Mouse (Mus musculus) G1E (cell line): ENCODE results near the gene Izumo2. TPM values are rescaled to one million over a fixed set of nuclear protein-coding genes. Genes with fewer than 3 reads are reported as not detected.
"Not testable (repeated sequence)": the region's sequence is repeated elsewhere in the genome, so short reads cannot be mapped to it uniquely, and the experiment has no call there.

Source experiments
- ATAC-seq: 2 replicates; pipeline ENCODE4 v1.8.0; 2016; ENCODE audit warnings: mild to moderate bottlenecking; ENCODE audit not compliant: insufficient number of reproducible peaks, poor library complexity, low FRiP score, severe bottlenecking; ENCODE audit errors: extremely low read depth
- DNase-seq: peaks from one replicate; pipeline ENCODE4 v3.0.0; 2012; ENCODE audit warnings: low spot score
- H3K27me3 ChIP-seq: 2 replicates; pipeline ENCODE4 v1.6.1; 2012; ENCODE audit warnings: mild to moderate bottlenecking, low read length, inconsistent platforms; ENCODE audit not compliant: insufficient read depth
- H3K36me3 ChIP-seq: replicated peaks from 2 replicates; pipeline ENCODE3; 2012; ENCODE audit warnings: mild to moderate bottlenecking, inconsistent platforms
- H3K4me1 ChIP-seq: 2 replicates; pipeline ENCODE4 v1.6.1; 2012; ENCODE audit warnings: low read depth, low read length, inconsistent platforms, mixed read lengths; ENCODE audit not compliant: insufficient read depth
- H3K4me3 ChIP-seq: 2 replicates; pipeline ENCODE4 v1.5.1; 2012; ENCODE audit warnings: low read depth, mild to moderate bottlenecking, inconsistent platforms, low read length, moderate library complexity, mixed read lengths
- H3K9me3 ChIP-seq: replicated peaks from 2 replicates; pipeline ENCODE4 v1.6.1; 2012; ENCODE audit warnings: inconsistent platforms
- CTCF ChIP-seq: IDR thresholded peaks from 2 replicates; pipeline ENCODE4 v1.5.1; 2012; ENCODE audit warnings: low read depth, low read length, inconsistent platforms, mixed read lengths
- GATA1 ChIP-seq: IDR thresholded peaks from 2 replicates; pipeline ENCODE4 v1.6.1; 2012; ENCODE audit warnings: borderline replicate concordance, low read length, inconsistent platforms, mixed read lengths
- GATA2 ChIP-seq: IDR thresholded peaks from 2 replicates; pipeline ENCODE4 v1.6.1; 2012; ENCODE audit warnings: low read depth, low read length, inconsistent platforms, borderline replicate concordance
- POLR2AphosphoS5 ChIP-seq: IDR thresholded peaks from 2 replicates; pipeline ENCODE4 v1.6.1; 2012; ENCODE audit warnings: low read depth, low read length, inconsistent platforms; ENCODE audit not compliant: insufficient replicate concordance
- TAL1 ChIP-seq: conservative IDR thresholded peaks from 2 replicates; pipeline ENCODE4 v1.6.1; 2012; ENCODE audit warnings: low read depth, low read length, inconsistent platforms, mixed read lengths
- polyA plus RNA-seq: library from polyadenylated mRNA; stranded (reverse); fragments of >175 nt; gene quantifications from 2 replicates; pipeline ENCODE4 v1.2.3, GENCODE M21; 2012
- total RNA-seq, 2 experiments: library from RNA; stranded (forward) in 1 of 2; stranded (reverse) in 1 of 2; fragments of 200-1000 nt in 1 of 2; fragments of >200 nt in 1 of 2; fragmentation: Nextera tagmentation in 1 of 2; gene quantifications; 2 replicates each; pipeline ENCODE4 v1.2.3; 2014 to 2017

Gene Izumo2
- total and polyA plus RNA-seq, 3 experiments: not detected

DNA sequence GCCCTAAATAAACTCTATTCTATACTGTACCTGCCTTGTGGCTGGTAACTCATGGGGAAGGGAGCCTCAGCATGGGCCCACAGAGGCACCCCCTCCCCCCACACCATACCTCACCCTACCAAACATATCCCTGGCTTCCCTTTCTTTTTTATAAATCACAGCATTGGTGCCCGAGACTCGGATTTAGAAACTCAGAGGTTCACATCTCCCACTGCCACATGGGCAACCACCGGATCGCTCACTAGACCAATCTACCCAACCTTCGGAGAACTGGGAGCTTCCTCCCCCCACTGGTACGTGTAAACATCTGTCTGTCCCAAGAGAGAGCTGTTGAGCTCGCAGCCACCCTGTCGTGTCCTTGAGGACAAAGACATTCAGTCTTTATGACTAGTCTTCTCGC, 35.7 kb downstream of the Izumo2 start:
- peaks cover 21% of the 10 kb centered on the region for H3K4me1 ChIP-seq
- ATAC-seq: no peak

DNA sequence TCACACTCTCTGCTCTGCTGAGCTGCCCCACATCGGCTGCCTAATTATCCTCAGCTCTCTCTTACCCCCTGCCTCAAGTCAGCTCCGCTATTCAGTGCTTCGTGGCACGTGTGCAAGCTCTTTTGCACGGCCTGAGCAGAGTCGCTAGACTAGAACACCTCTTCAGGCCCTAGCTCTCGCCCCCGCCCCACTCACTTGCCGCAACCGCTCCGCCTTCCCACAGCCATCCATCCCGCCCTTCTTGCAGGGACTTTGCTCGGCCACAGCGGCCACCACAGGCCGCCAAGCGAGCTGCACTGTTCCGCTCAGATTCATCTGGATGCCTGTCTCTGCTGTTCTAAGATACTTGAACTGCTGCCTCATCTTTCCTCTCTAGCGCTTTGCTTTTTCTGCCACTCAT, 36.5 kb downstream of the Izumo2 start:
- peak overlapping the region; percentile 14; the same call in 1 of the 2 replicates for H3K4me3 ChIP-seq
- TF ChIP-seq POLR2AphosphoS5 (no peak), GATA2 (no peak), GATA1 (no peak), CTCF (no peak), TAL1 (no peak)
- no peaks in the 10 kb centered on the region for H3K27me3 ChIP-seq
- peak; percentile 25 for DNase-seq
- peaks cover 27% of the 10 kb centered on the region for H3K4me1 ChIP-seq
- H3K9me3 ChIP-seq: peaks cover 2% of the 10 kb centered on the region; the same call in 1 of the 2 replicates
- ATAC-seq: no peak
- H3K36me3 ChIP-seq: peaks cover 16% of the 10 kb centered on the region

More for the DNA sequence above, 35.7 kb downstream of the Izumo2 start:
- peaks cover 2% of the 10 kb centered on the region; the same call in 1 of the 2 replicates for H3K9me3 ChIP-seq
- H3K27me3 ChIP-seq: no peaks in the 10 kb centered on the region
- H3K4me3 ChIP-seq: no peak overlapping the region
- no peak for TF ChIP-seq GATA1
- no peak for TF ChIP-seq TAL1
- TF ChIP-seq CTCF: no peak
- no peak for TF ChIP-seq GATA2
- TF ChIP-seq POLR2AphosphoS5: no peak
- H3K36me3 ChIP-seq: peaks cover 23% of the 10 kb centered on the region
- no peak for DNase-seq

DNA sequence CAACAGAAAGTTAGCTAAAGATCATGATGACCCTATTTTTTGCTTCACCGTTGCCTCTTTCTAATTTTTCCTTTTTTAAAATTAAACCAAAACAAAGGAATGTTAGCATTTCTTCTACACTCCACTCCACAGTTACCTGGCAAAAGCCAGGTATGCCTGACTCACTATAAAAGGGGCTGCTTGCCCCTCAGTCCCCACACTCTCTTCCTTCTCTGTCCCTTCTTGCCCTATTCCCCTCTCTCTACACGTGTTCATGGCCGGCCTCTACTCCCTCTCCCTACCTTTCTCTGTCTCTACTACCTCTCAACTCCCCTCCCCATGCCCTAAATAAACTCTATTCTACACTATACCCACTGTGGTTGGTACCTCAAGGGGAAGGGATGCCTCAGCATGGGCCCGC, 38.6 kb downstream of the Izumo2 start:
- Histone ChIP-seq H3K36me3 (peaks cover 12% of the 10 kb centered on the region), H3K4me3 (peak overlapping the region; percentile 74), H3K9me3 (no peaks in the 10 kb centered on the region), H3K27me3 (no peaks in the 10 kb centered on the region), H3K4me1 (peaks cover 31% of the 10 kb centered on the region)
- no peak for TF ChIP-seq GATA1
- no peak for TF ChIP-seq TAL1
- no peak for TF ChIP-seq CTCF
- TF ChIP-seq POLR2AphosphoS5: no peak
- no peak for TF ChIP-seq GATA2
- ATAC-seq (no peak), DNase-seq (no peak)

DNA sequence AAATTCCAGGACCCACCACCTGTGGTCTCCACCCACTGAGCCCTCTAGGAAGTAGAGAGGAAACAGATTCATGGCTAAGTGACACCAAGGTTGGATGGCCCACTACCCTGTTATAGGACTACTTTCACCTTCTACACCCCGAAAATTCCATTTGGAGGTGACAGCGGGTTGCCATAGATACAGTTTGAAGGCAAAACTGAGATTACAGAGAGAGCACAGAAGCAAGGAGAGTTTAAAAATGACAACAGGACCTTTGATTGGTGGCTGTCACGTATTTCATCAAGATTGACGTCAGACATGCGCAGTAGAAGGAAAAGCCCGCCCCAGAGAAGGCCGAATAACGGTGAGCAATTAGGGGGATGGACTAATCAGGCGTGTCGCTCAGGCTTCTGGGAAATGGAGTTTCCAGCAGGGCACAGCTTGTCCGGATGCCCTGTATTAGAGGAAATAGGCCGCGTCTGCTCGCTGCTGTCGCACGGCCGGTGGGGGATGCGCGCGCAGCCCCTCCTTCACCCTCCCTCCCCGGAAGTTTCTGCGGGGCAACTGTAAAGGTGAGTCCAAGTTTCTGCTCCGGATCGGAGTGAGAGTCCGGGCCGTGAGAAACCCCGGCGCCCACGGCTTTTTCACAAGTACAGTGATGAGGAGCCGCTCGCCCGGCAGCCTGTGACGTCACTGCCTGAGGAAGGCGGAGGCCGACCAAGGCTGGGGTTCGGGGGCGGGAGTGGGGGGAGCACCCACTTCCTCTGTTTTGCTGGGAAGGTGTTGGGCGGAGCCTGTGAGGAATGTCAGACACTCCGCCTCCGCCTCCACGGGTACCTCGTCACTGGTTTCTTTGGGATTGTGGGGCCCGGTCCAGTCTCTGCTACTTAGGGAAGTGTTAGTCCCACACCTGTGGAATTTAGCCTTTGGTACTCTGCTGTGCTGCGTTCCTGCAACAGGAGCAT, 39.8 kb downstream of the Izumo2 start, which contains the start of gene Vrk3:
Vrk3 (plus strand) TSS at position 313 of the 944 bp plus-strand sequence.
- no peaks in the 10 kb centered on the region for H3K9me3 ChIP-seq
- TF ChIP-seq GATA1 (no peak), TAL1 (no peak), GATA2 (no peak), POLR2AphosphoS5 (no peak)
- H3K4me3 ChIP-seq: peak within 1 kb of the TSS; percentile 74
- no peaks in the 10 kb centered on the region for H3K27me3 ChIP-seq
- peaks cover 24% of the 10 kb centered on the region for H3K36me3 ChIP-seq
- DNase-seq: peak; percentile 94
- peak; percentile 95 for ATAC-seq
- peaks cover 31% of the 10 kb centered on the region for H3K4me1 ChIP-seq

DNA sequence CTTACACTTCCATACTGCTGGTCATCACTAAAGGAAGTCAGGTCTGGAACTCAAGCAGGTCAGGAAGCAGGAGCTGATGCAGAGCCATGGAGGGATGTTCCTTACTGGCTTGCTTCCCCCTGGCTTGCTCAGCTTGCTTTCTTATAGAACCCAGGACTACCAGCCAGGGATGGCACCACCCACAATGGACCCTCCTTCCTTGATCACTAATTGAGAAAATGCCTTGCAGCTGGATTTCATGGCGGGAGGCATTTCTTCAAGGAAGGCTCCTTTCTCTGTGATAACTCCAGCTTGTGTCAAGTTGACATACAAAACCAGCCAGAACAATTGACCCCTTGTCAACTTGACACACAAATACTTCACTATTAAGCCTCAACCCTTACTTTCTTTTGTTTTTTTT, 42.4 kb downstream of the Izumo2 start, which contains the start of gene Zfp473:
Zfp473 (minus strand) TSS at position 101 of the 400 bp plus-strand sequence.
- not testable (repeated sequence) for DNase-seq, ATAC-seq, H3K27me3 ChIP-seq, H3K4me3 ChIP-seq, H3K9me3 ChIP-seq
- Histone ChIP-seq H3K4me1 (peaks cover 24% of the 10 kb centered on the region), H3K36me3 (peaks cover 50% of the 10 kb centered on the region)

DNA sequence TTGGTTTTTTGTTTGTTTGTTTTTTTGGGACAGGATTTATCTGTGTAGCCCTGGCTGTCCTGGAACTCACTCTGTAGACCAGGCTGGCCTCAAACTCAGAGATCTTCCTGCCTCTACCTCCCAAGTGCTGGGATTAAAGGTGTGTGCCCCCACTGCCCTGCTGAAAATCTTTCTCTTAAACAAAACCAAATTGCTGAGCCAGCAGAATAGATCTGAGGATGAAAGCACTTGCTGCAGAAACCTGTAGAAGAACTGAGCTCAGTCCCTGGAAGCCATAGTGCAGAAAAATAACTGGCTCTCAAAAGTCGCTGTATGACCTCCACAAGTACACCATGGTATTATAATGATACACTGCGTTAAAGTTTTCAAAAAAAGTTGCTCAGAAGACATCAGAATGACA, 48.6 kb downstream of the Izumo2 start:
- H3K4me3 ChIP-seq: no peak overlapping the region
- peaks cover 97% of the 10 kb centered on the region for H3K36me3 ChIP-seq
- H3K4me1 ChIP-seq: no peaks in the 10 kb centered on the region
- DNase-seq (no peak), ATAC-seq (no peak)
- no peaks in the 10 kb centered on the region for H3K27me3 ChIP-seq
- H3K9me3 ChIP-seq: no peaks in the 10 kb centered on the region
- no peak for TF ChIP-seq GATA2
- no peak for TF ChIP-seq POLR2AphosphoS5

DNA sequence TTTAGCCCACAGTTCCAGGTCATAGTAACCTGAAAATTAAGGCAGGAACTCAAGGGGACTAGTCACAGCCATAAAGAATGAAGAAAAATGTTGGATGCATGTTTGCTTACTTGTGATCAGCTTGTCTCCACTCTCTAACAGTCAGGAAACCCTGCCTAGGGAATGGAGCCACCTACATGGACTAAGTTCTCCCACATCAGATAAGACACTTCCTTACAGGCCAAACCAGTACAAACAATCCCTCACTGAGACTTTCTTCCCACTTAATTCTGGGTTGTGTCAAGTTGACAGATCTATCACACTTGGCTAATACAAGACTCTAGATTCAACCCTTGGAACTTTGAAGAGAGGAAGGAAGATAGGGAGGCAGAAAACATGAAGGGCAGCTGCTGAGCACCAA, 51.8 kb downstream of the Izumo2 start:
- H3K27me3 ChIP-seq: no peaks in the 10 kb centered on the region
- TF ChIP-seq GATA1 (no peak), TAL1 (no peak), GATA2 (no peak), CTCF (no peak), POLR2AphosphoS5 (no peak)
- no peaks in the 10 kb centered on the region for H3K4me1 ChIP-seq
- H3K9me3 ChIP-seq: no peaks in the 10 kb centered on the region
- no peak for DNase-seq
- no peak overlapping the region for H3K4me3 ChIP-seq
- peaks cover 97% of the 10 kb centered on the region for H3K36me3 ChIP-seq
- ATAC-seq: no peak
